Mouse (Mus musculus): Measurements from ENCODE around the gene P2rx4.

- TF ChIP-seq CTCF (IDR thresholded peaks at IDR 0.05; ENCODE audit: insufficient read depth, low read length) (no peak), POLR2A (IDR thresholded peaks at IDR 0.05; ENCODE audit: borderline replicate concordance, extremely low read depth, low read depth, low read length) (no peak)
Measured at GRCm38 (mm10) chr5:122708819-122709218, 1.5 kb downstream of the P2rx4 start.
